Mouse (Mus musculus): ENCODE data around the gene Gbgt1. TPM values are rescaled to one million over a fixed set of nuclear protein-coding genes. Genes with fewer than 3 reads are reported as not detected.

Gene Gbgt1
- polyA plus RNA-seq, 1 experiment, result 4.7 TPM

DNA sequence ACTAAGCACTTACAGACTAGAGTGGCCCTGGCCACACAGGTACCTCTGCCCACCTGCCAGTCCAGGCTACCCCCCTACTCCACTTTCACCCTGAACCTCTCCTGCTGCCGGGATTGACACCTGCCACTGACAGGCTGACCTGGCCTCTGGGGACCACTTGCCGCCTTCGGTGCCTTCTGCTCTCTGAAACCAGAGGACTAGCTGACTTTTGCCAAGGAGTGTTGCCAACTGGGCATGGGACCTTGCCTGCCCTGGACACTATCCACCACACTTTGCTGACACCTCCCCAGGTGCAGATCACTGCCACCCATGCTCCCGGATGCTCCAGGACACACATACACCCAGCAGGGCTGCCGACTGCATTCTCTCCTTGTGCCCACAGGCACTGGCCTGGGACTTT, 55.6 kb downstream of the Gbgt1 start:
- 95% methylated on average over 5 of the region's 5 CpGs for WGBS
- Histone ChIP-seq H3K4me3 (ENCODE audit: low read depth, low read length) (no peak overlapping the region), H3K27me3 (ENCODE audit: control insufficient read depth, insufficient read depth, low read length) (no peaks in the 10 kb centered on the region), H3K36me3 (ENCODE audit: control insufficient read depth, insufficient read depth, low read length) (peaks cover 54% of the 10 kb centered on the region), H3K4me1 (ENCODE audit: control insufficient read depth, insufficient read depth, insufficient read length, low read length) (peaks cover 5% of the 10 kb centered on the region), H3K27ac (ENCODE audit: insufficient read depth, low read depth, low read length) (no peak overlapping the region)
- TF ChIP-seq POLR2A (IDR thresholded peaks at IDR 0.05; ENCODE audit: low read depth, low read length), result no peak
- no peak for TF ChIP-seq CTCF (IDR thresholded peaks at IDR 0.05; ENCODE audit: extremely low read depth, insufficient read length, insufficient replicate concordance, low read depth, low read length)

Other genes with a start within 250 kb of the Gbgt1 start
- 0.80 and 1.2 TPM in 2 replicates for gene Ppp1r26, start 50.1 kb upstream of the Gbgt1 start, polyA plus RNA-seq (2012; rRNA removed)
- gene 1700007K13Rik, start 30.6 kb upstream of the Gbgt1 start, polyA plus RNA-seq (2012; rRNA removed), result not detected in 2 replicates
- gene Mrps2, start 28.8 kb upstream of the Gbgt1 start, polyA plus RNA-seq (2012; rRNA removed), result 16.4 and 21.0 TPM in 2 replicates
- gene Gm10134, start 9.2 kb downstream of the Gbgt1 start, polyA plus RNA-seq (2012; rRNA removed), result 0.57 TPM in 1 of 2 replicates, not detected in the other
- 51.2 and 110 TPM in 2 replicates for gene Ralgds, start 16.2 kb downstream of the Gbgt1 start, polyA plus RNA-seq (2012; rRNA removed)
- gene Cel, start 66.5 kb downstream of the Gbgt1 start, polyA plus RNA-seq (2012; rRNA removed), result 8.8 and 5,109 TPM in 2 replicates
- 7.7 and 13.7 TPM in 2 replicates for gene Gtf3c5, start 86.9 kb downstream of the Gbgt1 start, polyA plus RNA-seq (2012; rRNA removed)
- 1.3 and 1.8 TPM in 2 replicates for gene Gfi1b, start 125.1 kb downstream of the Gbgt1 start, polyA plus RNA-seq (2012; rRNA removed)
- gene Tsc1, start 144.3 kb downstream of the Gbgt1 start, polyA plus RNA-seq (2012; rRNA removed), result 3.2 and 7.0 TPM in 2 replicates
- 1.4 TPM in 1 of 2 replicates, not detected in the other for gene Spaca9, start 202.8 kb downstream of the Gbgt1 start, polyA plus RNA-seq (2012; rRNA removed)
- 0.06 and 0.11 TPM in 2 replicates for gene Ak8, start 203.3 kb downstream of the Gbgt1 start, polyA plus RNA-seq (2012; rRNA removed)

Measured in small intestine, adult 2 months (tissue).